Mouse (Mus musculus) cerebellum, adult 2 months (tissue): Measurements from ENCODE around the gene Hif3a. TPM values are rescaled to one million over a fixed set of nuclear protein-coding genes. Genes with fewer than 3 reads are reported as not detected.
"Not testable (repeated sequence)": the region's sequence is repeated elsewhere in the genome, so short reads cannot be mapped to it uniquely, and the experiment has no call there.

Experiments used
- DNase-seq, 2 experiments: peaks; one replicate each; pipeline ENCODE4 v3.0.0; 2021
- H3K27ac ChIP-seq: fragments of 200-500 bp; 2 replicates; pipeline ENCODE4 v1.5.1; 2012; ENCODE audit warnings: low read length, control low read depth, inconsistent platforms; ENCODE audit not compliant: insufficient read depth
- H3K27me3 ChIP-seq: fragments of 200-500 bp; 2 replicates; pipeline ENCODE4 v1.6.1; 2012; ENCODE audit warnings: inconsistent platforms, mild to moderate bottlenecking, low read length, moderate library complexity; ENCODE audit not compliant: control insufficient read depth, insufficient read depth
- H3K4me1 ChIP-seq: fragments of 200-500 bp; 2 replicates; pipeline ENCODE4 v1.6.1; 2011; ENCODE audit warnings: low read length; ENCODE audit not compliant: control insufficient read depth, insufficient read depth
- H3K4me3 ChIP-seq: fragments of 200-500 bp; replicated peaks from 2 replicates; pipeline ENCODE3; 2011; ENCODE audit warnings: mild to moderate bottlenecking, low read depth, low read length, control low read depth; ENCODE audit not compliant: insufficient read depth
- CTCF ChIP-seq: fragments of 200-500 bp; IDR thresholded peaks from 2 replicates; pipeline ENCODE4 v1.5.1; 2011; ENCODE audit warnings: low read depth, mild to moderate bottlenecking, control low read depth, low read length, moderate library complexity, borderline replicate concordance; ENCODE audit not compliant: insufficient read depth
- POLR2A ChIP-seq: fragments of 200-500 bp; IDR thresholded peaks from 2 replicates; pipeline ENCODE4 v1.6.1; 2011; ENCODE audit warnings: low read length, control low read depth, borderline replicate concordance; ENCODE audit not compliant: insufficient read depth
- WGBS: fragments of 180-500 bp; shearing (Covaris S2); methylation state at CpG from one replicate; pipeline ENCODE4 v1.1.7; 2018; 5-methylcytosine and 5-hydroxymethylcytosine counted together
- polyA plus RNA-seq: library from polyadenylated mRNA; depleted of rRNA; stranded (reverse); fragments of >200 nt; gene quantifications from 2 replicates; pipeline ENCODE4 v1.2.3, GENCODE M21; 2012; rRNA removed

Gene Hif3a
- polyA plus RNA-seq = 2.1 and 4.2 TPM in 2 replicates

GRCm38 (mm10) chr7:17062389-17062788 lies at the start of gene Hif3a:
TSS of gene Hif3a (minus strand) at chr7:17062427.
- peak; percentile 35 to 51 for DNase-seq
- WGBS = 6% methylated on average over 15 of the region's 15 CpGs
- peaks cover 14% of the 10 kb centered on the region for H3K4me1 ChIP-seq
- H3K27me3 ChIP-seq = no peaks in the 10 kb centered on the region
- H3K27ac ChIP-seq = peak within 1 kb of the TSS; percentile 28; the same call in 1 of the 2 replicates
- TF ChIP-seq POLR2A (0 out of 2 replicates have a peak, but pooled peaks have one; percentile 18), CTCF (no peak)
- peak within 1 kb of the TSS; percentile 16 for H3K4me3 ChIP-seq

GRCm38 (mm10) chr7:17101631-17102030 lies 39.4 kb upstream of the Hif3a start:
- not testable (repeated sequence) for H3K27ac ChIP-seq, H3K27me3 ChIP-seq, H3K4me3 ChIP-seq, DNase-seq, H3K4me1 ChIP-seq
- 90% methylated on average over 13 of the region's 13 CpGs for WGBS

- 15% methylated on average over 1 of the region's 1 CpGs for WGBS
- no peak overlapping the region for H3K4me3 ChIP-seq
- H3K27ac ChIP-seq = no peak overlapping the region
- H3K27me3 ChIP-seq = no peaks in the 10 kb centered on the region
- no peaks in the 10 kb centered on the region for H3K4me1 ChIP-seq
- 0 out of 2 replicates have a peak, but pooled peaks have one; percentile 25 for TF ChIP-seq CTCF
- no peak for TF ChIP-seq POLR2A
- no peak for DNase-seq
Measured at GRCm38 (mm10) chr7:17091280-17091679, 29.1 kb upstream of the Hif3a start.

- TF ChIP-seq CTCF (no peak), POLR2A (no peak)
- Histone ChIP-seq H3K4me1 (no peaks in the 10 kb centered on the region), H3K27me3 (no peaks in the 10 kb centered on the region), H3K4me3 (no peak overlapping the region), H3K27ac (no peak overlapping the region)
- DNase-seq = peak; percentile 55 to 60
- 33% methylated on average over 3 of the region's 3 CpGs for WGBS
Measured at GRCm38 (mm10) chr7:17090058-17090585, 27.9 kb upstream of the Hif3a start.

GRCm38 (mm10) chr7:17087731-17088130 lies 25.5 kb upstream of the Hif3a start:
- Histone ChIP-seq H3K27ac (no peak overlapping the region), H3K4me3 (no peak overlapping the region), H3K27me3 (no peaks in the 10 kb centered on the region), H3K4me1 (peaks cover 9% of the 10 kb centered on the region)
- no peak for DNase-seq
- 79% methylated on average over 3 of the region's 3 CpGs for WGBS
- TF ChIP-seq CTCF (no peak), POLR2A (no peak)

GRCm38 (mm10) chr7:17082766-17083165 lies 20.5 kb upstream of the Hif3a start:
- WGBS = 8% methylated on average over 4 of the region's 4 CpGs
- H3K4me3 ChIP-seq = no peak overlapping the region
- TF ChIP-seq CTCF (no peak), POLR2A (no peak)
- H3K27ac ChIP-seq = 0 out of 2 replicates have a peak overlapping the region, but pooled peaks have one; percentile 8
- DNase-seq = peak in 1 of 2 experiments; percentile 77
- H3K4me1 ChIP-seq = peaks cover 29% of the 10 kb centered on the region
- H3K27me3 ChIP-seq = no peaks in the 10 kb centered on the region

- H3K27ac ChIP-seq = peak overlapping the region; percentile 54
- H3K4me3 ChIP-seq = no peak overlapping the region
- peak; percentile 81 to 92 for DNase-seq
- WGBS = 53% methylated on average over 7 of the region's 7 CpGs
- no peaks in the 10 kb centered on the region for H3K27me3 ChIP-seq
- no peak for TF ChIP-seq POLR2A
- peaks cover 31% of the 10 kb centered on the region for H3K4me1 ChIP-seq
Measured at GRCm38 (mm10) chr7:17078076-17078654, 15.9 kb upstream of the Hif3a start.

GRCm38 (mm10) chr7:17076542-17076941 lies 14.3 kb upstream of the Hif3a start:
- no peak for TF ChIP-seq POLR2A
- TF ChIP-seq CTCF = no peak
- Histone ChIP-seq H3K27me3 (no peaks in the 10 kb centered on the region), H3K4me3 (no peak overlapping the region), H3K4me1 (peaks cover 18% of the 10 kb centered on the region), H3K27ac (peak overlapping the region; percentile 57)
- DNase-seq = peak; percentile 55 to 78
- 38% methylated on average over 1 of the region's 1 CpGs for WGBS
